Mouse (Mus musculus) CD4-positive, CD25-positive, alpha-beta regulatory T cell, adult 4 months (primary cell): Measurements from ENCODE around the gene Pds5a. TPM values are rescaled to one million over a fixed set of nuclear protein-coding genes. Genes with fewer than 3 reads are reported as not detected.
A peak's percentile ranks its signal among the peaks of the same experiment; 100 is the strongest.
"Not testable (repeated sequence)": the region's sequence is repeated elsewhere in the genome, so short reads cannot be mapped to it uniquely, and the experiment has no call there.

ENCODE experiments used
- ATAC-seq: one replicate; pipeline ENCODE4 v1.8.0; 2017
- polyA plus RNA-seq, 2 experiments: library from polyadenylated mRNA; unstranded; fragments of 100-300 nt; shearing (Covaris generic); gene quantifications; one replicate each; pipeline ENCODE4 v1.2.1; 2017

The Pds5a gene
- polyA plus RNA-seq, 2 experiments from 2014 or later: 85.0 to 102 TPM

GRCm38 (mm10) chr5:65694076-65694475, 4.0 kb downstream of the Pds5a start:
- ATAC-seq: not testable (repeated sequence)

GRCm38 (mm10) chr5:65693018-65693417, 5.1 kb downstream of the Pds5a start:
- no peak for ATAC-seq

- ATAC-seq: peak; percentile 54
These were observed 9.3 kb downstream of the Pds5a start for GRCm38 (mm10) chr5:65688806-65689205.

GRCm38 (mm10) chr5:65686806-65687205, 11.3 kb downstream of the Pds5a start:
- no peak for ATAC-seq

GRCm38 (mm10) chr5:65678826-65679225, 19.2 kb downstream of the Pds5a start:
- ATAC-seq: no peak

- ATAC-seq: no peak
These were observed 25.9 kb downstream of the Pds5a start for GRCm38 (mm10) chr5:65672162-65672561.

- no peak for ATAC-seq
These were observed 30.4 kb downstream of the Pds5a start for GRCm38 (mm10) chr5:65667644-65668043.

GRCm38 (mm10) chr5:65665370-65665769, 32.7 kb downstream of the Pds5a start:
- no peak for ATAC-seq

- no peak for ATAC-seq
These were observed 36.1 kb downstream of the Pds5a start for GRCm38 (mm10) chr5:65661958-65662357.

GRCm38 (mm10) chr5:65653786-65654185, 44.3 kb downstream of the Pds5a start:
- ATAC-seq: no peak

- ATAC-seq: no peak
These were observed 59.2 kb downstream of the Pds5a start for GRCm38 (mm10) chr5:65638896-65639295.

GRCm38 (mm10) chr5:65624340-65624739, 73.7 kb downstream of the Pds5a start:
- no peak for ATAC-seq

GRCm38 (mm10) chr5:65613152-65613924, 84.7 kb downstream of the Pds5a start:
- ATAC-seq: peak; percentile 56

GRCm38 (mm10) chr5:65610541-65610940, 87.5 kb downstream of the Pds5a start:
- ATAC-seq: no peak

- ATAC-seq: no peak
These were observed 88.3 kb downstream of the Pds5a start for GRCm38 (mm10) chr5:65609769-65610168.

GRCm38 (mm10) chr5:65606820-65607219, 91.3 kb downstream of the Pds5a start:
- no peak for ATAC-seq

- ATAC-seq: no peak
These were observed 98.4 kb downstream of the Pds5a start for GRCm38 (mm10) chr5:65599681-65600080.

GRCm38 (mm10) chr5:65592421-65592820, 105.7 kb downstream of the Pds5a start:
- ATAC-seq: no peak

- no peak for ATAC-seq
These were observed 107.9 kb downstream of the Pds5a start for GRCm38 (mm10) chr5:65590199-65590598.

GRCm38 (mm10) chr5:65586291-65586690, 111.8 kb downstream of the Pds5a start:
- ATAC-seq: no peak

- no peak for ATAC-seq
These were observed 119.5 kb downstream of the Pds5a start for GRCm38 (mm10) chr5:65578545-65578944.

- ATAC-seq: no peak
These were observed 122.2 kb downstream of the Pds5a start for GRCm38 (mm10) chr5:65575896-65576295.

- no peak for ATAC-seq
These were observed 123.2 kb downstream of the Pds5a start for GRCm38 (mm10) chr5:65574876-65575275.

- ATAC-seq: no peak
These were observed 132.6 kb downstream of the Pds5a start for GRCm38 (mm10) chr5:65565486-65565885.
